Mouse (Mus musculus) midbrain, embryonic 10.5 days (tissue): ENCODE measurements around the gene Slc6a18. TPM values are rescaled to one million over a fixed set of nuclear protein-coding genes. Genes with fewer than 3 reads are reported as not detected.
"Not testable (repeated sequence)": the region's sequence is repeated elsewhere in the genome, so short reads cannot be mapped to it uniquely, and the experiment has no call there.

Experiments
- DNase-seq: peaks from one replicate; pipeline ENCODE4 v3.0.0-alpha.2; 2017; ENCODE audit warnings: low spot score
- H3K27ac ChIP-seq: fragments of 300-500 bp; sonication (generic); replicated peaks from 2 replicates; pipeline ENCODE4 v1.5.1; 2016; ENCODE audit warnings: mild to moderate bottlenecking
- H3K27me3 ChIP-seq: fragments of 300-500 bp; sonication (generic); 2 replicates; pipeline ENCODE4 v1.6.1; 2016; ENCODE audit warnings: low read depth, mild to moderate bottlenecking; ENCODE audit not compliant: poor library complexity, severe bottlenecking
- H3K36me3 ChIP-seq: fragments of 300-500 bp; sonication (generic); 2 replicates; pipeline ENCODE4 v1.6.1; 2016; ENCODE audit warnings: mild to moderate bottlenecking, moderate library complexity
- H3K4me1 ChIP-seq: fragments of 300-500 bp; sonication (generic); 2 replicates; pipeline ENCODE4 v1.6.1; 2016
- H3K4me3 ChIP-seq: fragments of 300-500 bp; sonication (generic); 2 replicates; pipeline ENCODE4 v1.5.1; 2016; ENCODE audit warnings: mild to moderate bottlenecking, moderate library complexity
- H3K9me3 ChIP-seq: fragments of 300-500 bp; sonication (generic); replicated peaks from 2 replicates; pipeline ENCODE4 v1.6.1; 2016; ENCODE audit warnings: mild to moderate bottlenecking
- WGBS: fragments of 180-500 bp; shearing (Covaris S2); methylation state at CpG from one replicate; pipeline ENCODE4 v1.1.7; 2016; 5-methylcytosine and 5-hydroxymethylcytosine counted together
- polyA plus RNA-seq: library from polyadenylated mRNA; unstranded; fragments of >200 nt; fragmentation: Nextera tagmentation; extraction: Ambion mirVana; gene quantifications from 2 replicates; pipeline ENCODE4 v1.2.1, GENCODE M21; 2016

Slc6a18 gene
- polyA plus RNA-seq = not detected in 2 replicates

GRCm38 (mm10) chr13:73677853-73678252 lies at the start of gene Slc6a18:
Gene Slc6a18, minus strand, starts transcription at chr13:73678023.
- Histone ChIP-seq H3K9me3 (no peaks in the 10 kb centered on the region), H3K4me3 (no peak within 1 kb of the TSS), H3K36me3 (no peaks in the 10 kb centered on the region), H3K4me1 (no peaks in the 10 kb centered on the region), H3K27ac (no peak within 1 kb of the TSS), H3K27me3 (no peaks in the 10 kb centered on the region)
- 87% methylated on average over 3 of the region's 3 CpGs for WGBS
- DNase-seq = no peak

- no peak overlapping the region for H3K27ac ChIP-seq
- 90% methylated on average over 5 of the region's 5 CpGs for WGBS
- peaks cover 10% of the 10 kb centered on the region for H3K4me1 ChIP-seq
- no peaks in the 10 kb centered on the region for H3K36me3 ChIP-seq
- no peak for DNase-seq
- H3K27me3 ChIP-seq = 0 out of 2 replicates have a peak, but pooled peaks cover 2% of the 10 kb centered on the region
- H3K9me3 ChIP-seq = no peaks in the 10 kb centered on the region
- no peak overlapping the region for H3K4me3 ChIP-seq
Measured at GRCm38 (mm10) chr13:73725315-73725714, 47.5 kb upstream of the Slc6a18 start.

GRCm38 (mm10) chr13:73723081-73723668 lies 45.4 kb upstream of the Slc6a18 start:
- no peak overlapping the region for H3K27ac ChIP-seq
- 40% methylated on average over 8 of the region's 8 CpGs for WGBS

GRCm38 (mm10) chr13:73720241-73720640 lies 42.4 kb upstream of the Slc6a18 start:
- no peak for DNase-seq
- H3K27me3 ChIP-seq = no peaks in the 10 kb centered on the region
- no peaks in the 10 kb centered on the region for H3K4me1 ChIP-seq
- H3K4me3 ChIP-seq = no peak overlapping the region
- H3K27ac ChIP-seq = no peak overlapping the region
- H3K9me3 ChIP-seq = no peaks in the 10 kb centered on the region
- WGBS = 87% methylated on average over 4 of the region's 4 CpGs
- H3K36me3 ChIP-seq = no peaks in the 10 kb centered on the region

More at GRCm38 (mm10) chr13:73723081-73723668, 45.4 kb upstream of the Slc6a18 start:
- peak; percentile 39 for DNase-seq
- H3K9me3 ChIP-seq = no peaks in the 10 kb centered on the region
- no peaks in the 10 kb centered on the region for H3K36me3 ChIP-seq
- H3K4me3 ChIP-seq = no peak overlapping the region
- H3K27me3 ChIP-seq = no peaks in the 10 kb centered on the region
- H3K4me1 ChIP-seq = peaks cover 10% of the 10 kb centered on the region

- 8% methylated on average over 2 of the region's 2 CpGs for WGBS
- no peaks in the 10 kb centered on the region for H3K9me3 ChIP-seq
Measured at GRCm38 (mm10) chr13:73718225-73718624, 40.4 kb upstream of the Slc6a18 start.

GRCm38 (mm10) chr13:73714020-73714419 lies 36.2 kb upstream of the Slc6a18 start:
- Histone ChIP-seq H3K4me3 (no peak overlapping the region), H3K27me3 (no peaks in the 10 kb centered on the region), H3K4me1 (no peaks in the 10 kb centered on the region), H3K27ac (no peak overlapping the region), H3K36me3 (no peaks in the 10 kb centered on the region), H3K9me3 (no peaks in the 10 kb centered on the region)
- no peak for DNase-seq
- WGBS = 70% methylated on average over 2 of the region's 2 CpGs

More at GRCm38 (mm10) chr13:73718225-73718624, 40.4 kb upstream of the Slc6a18 start:
- Histone ChIP-seq H3K27me3 (no peaks in the 10 kb centered on the region), H3K36me3 (no peaks in the 10 kb centered on the region), H3K4me1 (no peaks in the 10 kb centered on the region), H3K4me3 (no peak overlapping the region), H3K27ac (no peak overlapping the region)
- DNase-seq = peak; percentile 81

- H3K27ac ChIP-seq = no peak overlapping the region
- DNase-seq = no peak
- no peaks in the 10 kb centered on the region for H3K4me1 ChIP-seq
- H3K9me3 ChIP-seq = no peaks in the 10 kb centered on the region
- no peak overlapping the region for H3K4me3 ChIP-seq
- WGBS = 91% methylated on average over 4 of the region's 4 CpGs
- H3K27me3 ChIP-seq = no peaks in the 10 kb centered on the region
- no peaks in the 10 kb centered on the region for H3K36me3 ChIP-seq
Measured at GRCm38 (mm10) chr13:73713204-73713603, 35.4 kb upstream of the Slc6a18 start.

- Histone ChIP-seq H3K4me3 (no peak overlapping the region), H3K27ac (no peak overlapping the region), H3K36me3 (no peaks in the 10 kb centered on the region), H3K27me3 (no peaks in the 10 kb centered on the region), H3K9me3 (no peaks in the 10 kb centered on the region), H3K4me1 (no peaks in the 10 kb centered on the region)
- DNase-seq = no peak
- 83% methylated on average over 3 of the region's 3 CpGs for WGBS
Measured at GRCm38 (mm10) chr13:73712228-73712627, 34.4 kb upstream of the Slc6a18 start.

- WGBS = 89% methylated on average over 5 of the region's 5 CpGs
- no peak overlapping the region for H3K4me3 ChIP-seq
- H3K27ac ChIP-seq = no peak overlapping the region
- no peak for DNase-seq
- no peaks in the 10 kb centered on the region for H3K9me3 ChIP-seq
- no peaks in the 10 kb centered on the region for H3K36me3 ChIP-seq
- H3K27me3 ChIP-seq = no peaks in the 10 kb centered on the region
- no peaks in the 10 kb centered on the region for H3K4me1 ChIP-seq
Measured at GRCm38 (mm10) chr13:73711803-73712202, 34.0 kb upstream of the Slc6a18 start.

- no peak for DNase-seq
Measured at GRCm38 (mm10) chr13:73711221-73711620, 33.4 kb upstream of the Slc6a18 start.

GRCm38 (mm10) chr13:73709491-73709890 lies 31.7 kb upstream of the Slc6a18 start:
- H3K4me3 ChIP-seq = no peak overlapping the region
- H3K36me3 ChIP-seq = no peaks in the 10 kb centered on the region
- no peak overlapping the region for H3K27ac ChIP-seq
- WGBS = 84% methylated on average over 6 of the region's 6 CpGs
- H3K4me1 ChIP-seq = no peaks in the 10 kb centered on the region
- no peaks in the 10 kb centered on the region for H3K27me3 ChIP-seq
- H3K9me3 ChIP-seq = no peaks in the 10 kb centered on the region
- DNase-seq = no peak

More at GRCm38 (mm10) chr13:73711221-73711620, 33.4 kb upstream of the Slc6a18 start:
- H3K9me3 ChIP-seq = no peaks in the 10 kb centered on the region
- H3K27me3 ChIP-seq = no peaks in the 10 kb centered on the region
- H3K36me3 ChIP-seq = no peaks in the 10 kb centered on the region
- WGBS = 95% methylated on average over 5 of the region's 5 CpGs
- H3K27ac ChIP-seq = no peak overlapping the region
- H3K4me1 ChIP-seq = no peaks in the 10 kb centered on the region
- H3K4me3 ChIP-seq = no peak overlapping the region

GRCm38 (mm10) chr13:73704694-73705325 lies 27.0 kb upstream of the Slc6a18 start, which contains the start of gene Slc6a19:
Gene Slc6a19, minus strand, starts transcription at chr13:73704865.
- H3K27me3 ChIP-seq = no peaks in the 10 kb centered on the region
- WGBS = 89% methylated on average over 7 of the region's 7 CpGs
- no peaks in the 10 kb centered on the region for H3K4me1 ChIP-seq
- no peak within 1 kb of the TSS for H3K27ac ChIP-seq
- H3K36me3 ChIP-seq = no peaks in the 10 kb centered on the region
- no peak within 1 kb of the TSS for H3K4me3 ChIP-seq
- H3K9me3 ChIP-seq = no peaks in the 10 kb centered on the region
- DNase-seq = no peak

GRCm38 (mm10) chr13:73703486-73703885 lies 25.7 kb upstream of the Slc6a18 start:
- DNase-seq, H3K27me3 ChIP-seq, H3K9me3 ChIP-seq, H3K4me1 ChIP-seq, H3K36me3 ChIP-seq, H3K4me3 ChIP-seq, H3K27ac ChIP-seq: not testable (repeated sequence)
- WGBS = 84% methylated on average over 4 of the region's 4 CpGs
